Mouse (Mus musculus): ENCODE results near the gene Nprl3.
"Not testable (repeated sequence)": the region's sequence is repeated elsewhere in the genome, so short reads cannot be mapped to it uniquely, and the experiment has no call there.

Nprl3 gene

DNA sequence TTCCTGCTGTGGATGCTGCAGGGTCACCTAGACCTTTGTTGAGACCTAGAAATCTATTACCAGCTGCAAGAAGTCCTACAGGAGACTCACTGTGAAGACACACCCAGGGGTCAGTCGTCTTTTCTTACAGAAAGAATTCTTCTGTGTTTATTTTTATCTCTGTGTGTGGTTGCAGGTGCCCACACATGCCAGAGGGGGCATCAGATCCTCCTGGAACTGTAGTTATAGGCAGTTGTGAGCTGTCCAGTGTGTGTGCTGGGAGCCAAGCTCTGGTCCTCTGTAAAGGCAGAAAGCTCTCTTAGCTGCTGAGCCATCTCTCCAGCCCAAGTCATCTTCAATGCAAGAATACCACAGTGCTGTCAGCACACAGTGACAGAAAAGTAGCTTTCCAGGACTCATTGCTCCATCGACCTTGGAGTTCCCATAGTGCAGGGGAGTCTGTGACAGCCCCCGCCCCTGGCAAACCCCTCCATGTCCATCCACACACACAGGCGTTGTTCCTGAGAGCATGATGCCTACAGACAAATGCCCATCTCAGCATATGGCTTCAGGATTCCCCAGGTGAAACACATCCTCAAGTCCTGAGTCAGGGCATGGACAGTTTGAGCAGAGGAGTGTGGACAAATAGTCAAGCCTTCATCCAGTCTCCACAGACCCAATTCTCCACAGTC, 44.1 kb downstream of the Nprl3 start:
- DNase-seq, result no peak

DNA sequence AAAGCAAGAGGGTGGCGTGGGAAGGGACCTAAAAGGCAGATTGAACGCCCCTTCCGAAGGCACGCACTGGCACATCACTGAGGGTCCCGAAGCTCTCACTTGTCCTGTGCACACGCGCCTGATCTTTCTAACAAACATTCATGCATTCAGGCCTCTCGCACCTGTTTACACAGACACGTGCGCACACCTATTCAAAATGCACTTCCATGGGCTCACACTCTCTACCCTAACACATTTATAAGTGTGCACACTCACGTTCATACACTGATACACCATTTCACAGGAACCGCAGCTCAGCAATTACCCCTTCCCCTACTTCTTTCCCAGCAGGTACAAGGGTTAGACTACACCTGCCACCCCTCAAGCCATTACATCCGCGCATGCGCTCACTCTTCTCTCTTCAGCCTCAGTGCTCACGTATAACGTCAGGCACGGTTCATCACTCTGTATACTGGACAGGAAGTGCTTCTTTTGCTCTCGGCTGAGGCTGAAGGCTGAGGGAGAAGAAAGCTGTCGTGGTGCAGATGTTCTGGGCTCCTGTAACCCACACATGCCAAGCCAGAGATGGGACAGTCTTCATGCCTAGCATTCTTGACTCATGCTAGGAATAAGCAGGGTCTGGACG, 44.8 kb downstream of the Nprl3 start:
- peak; percentile 68 to 80 for DNase-seq

DNA sequence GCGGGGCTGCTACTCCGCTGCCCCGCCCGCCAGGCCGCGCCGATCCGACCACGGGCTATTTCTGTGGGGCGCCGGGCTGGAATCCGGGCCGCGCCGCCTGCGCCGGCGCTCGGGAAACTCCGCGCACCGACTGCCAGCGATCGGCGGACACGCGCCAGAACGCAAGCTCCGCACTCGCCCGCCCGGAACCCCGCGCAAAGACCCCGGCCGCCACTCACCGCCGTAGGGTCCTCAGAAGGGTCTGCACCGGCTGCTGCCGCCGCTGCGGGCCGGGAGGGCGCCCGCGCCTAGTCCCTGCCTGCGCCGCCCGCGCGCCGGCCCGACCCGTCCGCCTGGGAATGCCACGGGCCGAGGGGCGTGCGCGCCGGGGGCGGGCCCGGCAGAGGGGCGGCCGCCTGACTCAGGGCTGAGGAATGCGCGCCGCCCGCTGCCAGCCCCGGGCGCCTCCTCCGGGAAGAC, 45.5 kb downstream of the Nprl3 start, which contains the start of gene Rhbdf1:
Rhbdf1 (minus strand) TSS at position 350 of the 459 bp plus-strand sequence.
- DNase-seq, result peak; percentile 81 to 89

DNA sequence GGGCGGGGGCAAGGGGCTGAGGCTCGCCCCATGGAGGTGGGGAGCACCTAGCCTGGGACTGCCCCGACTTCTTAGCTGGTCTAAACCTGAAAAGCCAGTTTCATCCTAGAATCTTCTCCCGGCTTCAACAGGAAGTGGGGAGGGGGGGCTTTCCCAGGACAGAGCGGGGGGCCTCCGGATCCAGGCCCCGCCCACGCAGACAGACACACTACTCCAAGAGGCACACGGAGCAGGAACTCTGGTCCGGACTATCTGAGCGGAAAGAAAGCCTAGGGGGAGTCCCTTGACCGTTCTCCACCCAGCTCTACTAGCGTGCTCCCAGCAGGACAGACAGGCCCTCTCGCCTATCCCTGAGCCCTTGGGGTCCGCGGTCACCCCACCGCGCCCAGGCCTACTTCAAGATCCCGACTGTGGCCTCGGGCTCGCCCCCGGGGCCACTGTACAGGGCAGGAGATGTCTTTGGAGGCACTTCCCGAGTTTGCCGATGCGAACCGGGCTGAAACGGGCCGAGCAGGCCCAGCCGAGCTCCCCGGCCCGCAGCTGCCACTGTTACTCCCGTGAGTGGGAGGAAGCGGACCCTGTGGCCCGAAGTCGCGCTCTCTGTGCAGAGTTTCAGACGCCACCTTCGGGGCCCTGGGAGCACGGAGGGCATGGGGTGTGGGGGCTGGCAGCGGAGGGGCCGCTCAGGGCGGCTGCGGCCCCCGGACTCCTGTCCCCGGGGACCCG, 46.1 kb downstream of the Nprl3 start:
- DNase-seq, result peak; percentile 82 to 91

DNA sequence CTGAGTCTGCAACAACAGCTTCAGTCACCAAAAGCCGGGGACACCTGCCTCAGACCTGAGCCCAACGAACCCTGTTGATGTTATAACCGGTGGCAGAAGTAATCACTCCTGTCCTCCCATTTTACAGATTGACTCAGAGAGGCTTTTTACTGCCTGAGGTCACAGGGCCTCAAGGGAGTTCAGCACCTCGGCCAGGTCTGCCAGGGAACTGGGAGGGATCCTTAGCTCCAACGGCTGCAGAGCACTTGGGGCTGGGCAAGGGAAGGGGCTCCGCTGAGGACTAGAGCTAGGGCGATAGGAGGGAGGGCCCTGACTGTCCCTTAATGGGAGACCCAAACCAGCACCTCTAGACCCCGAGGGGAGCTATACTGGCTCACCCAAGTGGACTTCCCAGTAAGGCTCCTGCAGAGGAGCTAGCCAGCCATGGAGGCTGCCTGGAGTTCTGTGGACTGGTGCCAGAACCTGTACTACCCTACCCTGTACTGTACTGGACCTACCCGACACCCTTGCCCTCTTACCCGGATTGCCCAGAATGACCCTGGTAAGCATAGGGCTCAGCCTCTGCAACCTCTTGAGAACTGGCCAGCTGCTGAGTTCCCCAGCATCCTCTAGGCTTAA, 46.8 kb downstream of the Nprl3 start:
- DNase-seq, result no peak

DNA sequence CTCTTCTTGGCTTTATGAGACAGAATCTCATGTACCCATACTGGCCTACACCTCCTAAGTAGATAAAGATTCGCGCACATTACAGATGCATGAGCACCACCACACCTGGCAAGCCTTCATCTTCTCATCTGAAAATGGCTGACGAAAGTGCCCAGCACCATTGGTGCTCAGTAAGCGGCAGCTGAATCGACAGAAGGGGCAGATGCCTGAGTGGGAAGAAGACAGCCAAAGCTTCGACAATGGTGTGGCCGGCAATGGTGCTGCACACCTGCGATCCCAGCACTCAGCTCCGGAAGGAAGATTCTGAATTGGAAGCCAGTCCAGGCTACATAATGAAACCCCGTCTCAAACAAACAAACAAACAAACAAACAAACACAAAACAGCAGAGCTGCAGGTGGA, 48.2 kb downstream of the Nprl3 start:
- no peak for DNase-seq

DNA sequence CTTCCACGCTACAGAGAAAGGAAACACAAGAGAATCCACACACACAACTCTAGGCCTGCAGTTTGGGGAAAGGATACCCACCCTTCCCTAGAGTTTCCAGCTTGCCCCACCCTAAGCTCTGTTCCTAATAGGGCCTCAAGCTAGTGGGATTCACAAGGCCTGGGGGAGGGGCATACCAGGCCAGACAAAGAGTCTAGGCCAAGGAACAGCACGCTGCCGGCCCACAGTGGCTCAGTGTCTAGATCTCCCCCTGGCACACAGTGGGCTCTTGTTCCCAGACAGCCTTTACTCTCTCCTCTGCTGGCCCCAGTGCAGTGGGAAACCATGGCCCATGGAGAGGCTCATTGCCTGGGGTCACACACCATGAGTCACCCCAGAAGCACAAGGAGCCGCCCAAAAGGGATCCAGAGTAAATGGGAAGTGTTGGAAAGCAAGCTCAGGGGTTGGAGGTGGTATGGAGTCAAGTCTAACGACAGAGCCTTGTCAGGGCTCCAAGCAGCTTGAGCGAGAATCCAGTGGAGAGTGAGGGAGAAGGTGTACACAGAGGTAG, 48.9 kb downstream of the Nprl3 start:
- no peak for DNase-seq

DNA sequence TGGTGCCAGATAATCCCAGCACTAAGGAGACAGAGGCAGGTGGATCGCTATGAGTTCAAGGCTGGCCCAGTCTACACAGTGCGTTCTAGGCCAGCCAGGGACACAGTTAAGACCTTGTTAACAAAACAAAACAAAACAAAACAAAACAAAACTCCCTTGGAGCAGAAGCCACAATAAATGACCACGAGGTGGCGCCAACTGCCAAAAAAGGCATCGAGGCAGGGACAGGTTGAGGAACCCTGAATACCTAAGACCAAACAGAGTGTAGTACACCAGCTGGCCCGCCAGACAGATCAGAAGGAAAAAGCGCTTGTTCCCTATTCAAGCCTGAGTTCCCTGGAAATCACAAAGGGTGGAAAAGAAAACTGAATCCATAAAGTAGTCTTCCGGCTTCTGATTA, 50.7 kb downstream of the Nprl3 start:
- peak; percentile 86 to 88 for DNase-seq

DNA sequence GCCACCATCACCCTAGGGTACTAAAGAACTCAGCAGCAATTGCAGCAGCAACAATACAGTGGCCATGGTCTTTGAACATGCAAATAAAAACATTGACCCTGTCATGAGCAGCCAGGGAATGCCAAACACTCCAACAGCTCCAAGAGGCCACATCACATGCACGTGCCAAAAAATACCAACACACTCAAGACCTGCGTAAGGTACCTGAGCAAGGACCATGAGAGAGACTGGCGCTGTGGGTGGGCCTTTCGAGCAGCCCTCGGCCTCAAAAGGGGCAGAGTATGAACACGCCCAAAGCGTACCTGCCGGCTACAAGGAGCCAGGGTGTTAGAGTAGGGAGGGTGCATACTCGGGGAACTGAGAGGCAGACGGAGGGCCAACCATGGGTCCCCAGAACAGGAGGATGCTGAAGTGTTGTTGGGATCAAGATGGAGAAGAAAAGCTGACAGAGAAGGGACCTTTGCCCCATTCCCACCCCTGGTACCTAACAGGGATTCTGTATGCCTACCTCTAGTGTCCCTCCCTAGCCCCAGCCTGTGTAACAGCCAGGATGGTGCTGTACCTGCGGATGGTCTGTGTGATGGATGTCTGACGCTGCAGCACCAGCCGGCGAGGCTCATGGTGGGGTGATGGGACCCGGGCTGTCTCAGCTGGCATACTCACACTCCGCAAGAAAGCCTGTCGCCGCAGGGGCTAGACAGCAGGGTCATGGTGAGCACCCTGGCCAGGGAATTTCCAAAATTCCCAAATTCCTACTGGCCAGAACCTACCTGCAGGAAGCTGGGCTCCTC, 51.9 kb downstream of the Nprl3 start:
- no peak for DNase-seq

DNA sequence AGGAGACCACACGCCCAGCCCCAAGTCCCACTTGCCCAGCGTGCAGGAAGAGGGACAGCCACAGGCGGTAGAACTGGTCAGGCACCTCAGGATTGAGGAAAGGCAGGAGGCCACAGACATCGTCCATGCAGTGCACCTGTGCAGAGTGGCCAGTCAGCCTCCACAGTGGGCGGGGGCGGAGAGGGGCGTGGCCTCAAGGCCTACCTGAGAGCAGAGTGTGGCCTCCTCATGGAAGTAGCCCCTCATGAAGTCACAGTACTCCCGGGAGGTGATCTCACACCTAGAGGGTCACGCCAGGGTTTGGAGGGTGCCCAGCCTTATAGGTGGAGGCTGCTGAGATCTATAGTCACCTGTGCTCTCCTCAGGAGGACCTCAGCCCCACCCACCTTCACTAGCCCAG, 56.9 kb downstream of the Nprl3 start:
- no peak for DNase-seq

DNA sequence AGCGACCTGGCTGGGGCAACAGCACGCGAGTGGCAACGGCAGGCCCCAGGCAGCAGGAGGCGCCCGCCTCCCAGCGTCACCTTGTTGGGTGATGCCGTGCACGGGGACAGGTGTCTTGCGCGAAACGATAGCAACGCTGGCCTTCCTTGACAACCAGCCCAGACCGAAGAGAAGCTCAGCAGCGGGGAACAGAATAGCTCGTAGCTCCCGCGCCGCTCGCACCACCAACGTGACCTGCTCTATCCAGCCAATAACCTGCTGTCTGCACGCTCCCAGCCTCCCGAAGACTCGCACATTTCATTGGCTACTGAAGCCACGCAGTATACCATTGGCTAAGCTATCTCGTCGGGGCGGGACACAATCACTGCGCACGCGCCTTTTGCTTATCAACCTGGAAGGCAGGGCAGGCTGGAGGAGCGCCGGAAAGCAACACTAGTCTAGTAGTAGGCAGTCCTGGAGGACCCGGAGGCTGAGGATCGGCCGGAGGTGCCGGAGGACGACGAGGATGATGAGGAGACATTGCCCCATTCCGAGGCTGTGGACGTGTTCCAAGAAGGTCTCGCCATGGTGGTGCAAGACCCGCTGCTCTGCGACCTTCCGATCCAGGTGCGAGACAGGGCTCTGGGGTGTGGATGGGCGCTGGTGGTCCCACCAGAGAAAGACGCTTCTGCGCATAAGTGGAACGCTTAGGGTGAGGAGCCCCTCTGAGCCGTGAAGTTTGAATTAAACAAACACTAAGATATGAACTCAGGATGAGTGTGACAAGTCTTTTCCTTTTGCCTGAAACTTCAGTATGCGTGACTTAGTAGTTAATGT, 62.2 kb downstream of the Nprl3 start, which contains the start of gene Snrnp25:
Snrnp25 (plus strand) TSS at position 358 of the 816 bp plus-strand sequence.
- DNase-seq, result peak; percentile 96 to 97

DNA sequence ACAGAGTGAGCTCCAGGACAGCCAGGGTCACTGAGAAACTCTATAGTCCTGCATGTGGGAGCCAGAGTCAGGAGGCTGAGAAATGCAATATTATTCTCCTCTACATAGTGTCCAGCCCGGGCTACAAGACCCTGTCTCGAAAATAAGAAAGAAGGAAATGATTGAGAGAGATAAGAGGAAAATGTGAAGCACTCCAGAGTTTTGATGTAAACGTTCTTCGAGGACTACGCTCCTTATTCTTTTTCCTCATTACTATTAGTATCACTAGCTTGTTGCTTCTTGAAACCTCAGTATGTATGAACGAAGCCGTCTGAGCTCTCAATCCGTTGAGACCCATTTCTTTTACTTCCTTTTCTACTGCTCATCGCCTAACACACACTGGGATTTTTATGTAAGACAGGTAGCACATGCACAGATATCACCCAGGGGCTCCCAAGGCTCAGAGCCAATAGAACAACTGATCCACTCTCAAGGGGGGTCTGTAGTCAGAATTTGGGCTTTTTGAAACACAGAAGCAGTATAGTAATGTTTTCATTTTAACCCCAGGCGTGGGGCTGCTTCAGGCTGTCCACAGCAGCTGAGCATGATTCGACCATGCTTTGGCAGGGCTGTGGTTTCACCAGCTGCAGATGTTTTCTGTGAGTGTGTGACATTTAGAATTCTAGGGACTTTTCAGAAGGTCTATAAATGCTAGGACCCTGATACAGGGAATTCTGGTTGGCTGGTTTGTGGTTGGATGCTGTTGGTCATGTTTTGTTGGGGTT, 65.4 kb downstream of the Nprl3 start:
- no peak for DNase-seq

DNA sequence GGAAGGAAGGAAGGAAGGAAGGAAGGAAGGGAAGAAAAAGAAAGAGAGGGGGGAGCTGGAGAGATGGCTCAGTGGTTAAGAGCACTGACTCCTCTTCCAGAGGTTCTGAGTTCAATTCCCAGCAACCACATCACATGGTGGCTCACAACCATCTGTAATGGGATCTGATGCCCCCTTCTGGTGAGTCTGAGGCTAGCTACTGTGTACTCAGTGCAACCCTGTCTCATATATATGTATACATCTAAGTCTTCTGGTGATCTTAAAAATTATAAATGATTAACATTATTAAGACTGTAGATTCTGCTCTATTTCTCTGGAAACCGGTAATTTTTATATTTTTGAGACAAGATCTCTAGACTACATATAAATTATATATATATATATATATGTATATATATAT, 66.5 kb downstream of the Nprl3 start:
- DNase-seq, result not testable (repeated sequence)

DNA sequence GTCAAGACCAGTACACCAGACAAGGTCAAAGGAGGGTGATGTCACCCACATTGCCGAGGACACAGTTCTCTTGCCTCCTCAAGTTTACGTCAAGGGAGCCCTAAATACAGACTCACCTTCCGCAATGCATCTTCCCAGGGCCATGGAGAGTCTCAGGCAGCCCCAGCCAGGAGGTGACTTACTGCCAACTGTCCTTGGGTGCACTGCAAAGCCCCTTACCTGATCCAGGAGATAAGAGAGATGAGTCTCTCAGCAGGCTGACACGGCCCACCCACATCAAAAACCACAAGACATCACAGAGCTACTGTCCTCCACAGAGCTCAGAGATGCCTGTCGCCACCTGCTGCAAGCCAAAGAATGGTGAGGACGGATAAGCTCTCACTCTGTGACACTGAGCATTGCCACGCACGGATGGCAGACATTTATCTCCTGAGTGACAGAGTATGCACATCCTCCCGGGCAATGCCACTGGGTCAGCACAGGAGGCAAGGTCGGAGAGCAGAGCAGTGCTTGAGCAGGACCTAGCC, 67.4 kb downstream of the Nprl3 start, which contains the start of gene Il9r:
Il9r (minus strand) TSS at position 205 of the 527 bp plus-strand sequence.
- no peak for DNase-seq

DNA sequence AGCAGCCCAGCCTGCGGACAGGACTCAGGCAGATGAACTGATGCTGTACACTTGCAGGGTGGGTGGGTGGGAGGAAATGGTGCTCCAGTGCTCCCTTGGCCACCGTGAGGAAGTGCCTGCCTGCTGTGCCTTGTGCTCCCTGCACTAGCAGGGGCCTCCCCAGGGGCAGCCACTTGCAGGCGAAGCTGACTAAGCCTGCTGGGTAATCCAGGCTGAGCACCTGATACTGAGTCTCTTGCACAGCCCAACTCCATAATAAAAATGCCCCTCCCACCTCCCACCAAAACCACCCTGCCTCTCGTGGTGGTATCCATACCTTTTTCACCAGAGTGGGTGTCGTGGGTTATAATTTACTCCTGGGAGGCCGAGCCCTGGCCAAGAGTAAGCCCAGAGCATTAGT, 68.3 kb downstream of the Nprl3 start:
- no peak for DNase-seq

DNA sequence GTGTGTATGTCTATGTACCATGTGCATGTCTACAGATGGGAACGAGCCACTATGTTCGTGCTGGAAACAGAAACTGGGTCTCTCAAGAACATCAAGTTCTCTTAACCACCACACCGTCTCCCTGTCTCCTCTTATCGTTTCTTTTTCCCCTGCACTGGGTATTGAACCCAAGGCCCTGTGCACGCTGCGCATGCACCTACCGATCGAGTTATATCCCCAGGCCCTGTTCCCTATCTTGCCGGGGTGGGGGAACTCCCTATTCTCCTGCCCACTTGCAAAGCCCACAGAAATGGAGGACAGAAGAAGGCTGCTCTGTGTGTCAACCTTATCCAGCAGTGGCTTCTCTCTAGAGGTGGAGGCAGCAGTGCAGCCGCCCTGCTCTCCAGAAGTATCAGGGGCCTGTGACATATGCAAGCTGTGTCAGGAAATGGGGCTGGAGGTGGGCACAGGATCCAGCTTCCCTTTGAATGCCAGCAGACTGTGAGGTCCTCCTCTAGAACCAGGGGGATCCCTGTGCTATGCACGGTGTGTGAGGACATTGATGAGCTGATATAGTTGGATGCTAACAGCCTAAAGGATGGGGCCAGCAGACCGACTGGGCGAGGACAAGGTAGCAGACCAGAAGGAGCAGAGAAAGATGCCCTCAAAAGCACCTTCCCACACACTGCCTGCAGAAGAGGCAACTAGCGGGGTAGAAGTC, 69.1 kb downstream of the Nprl3 start:
- DNase-seq, result no peak

DNA sequence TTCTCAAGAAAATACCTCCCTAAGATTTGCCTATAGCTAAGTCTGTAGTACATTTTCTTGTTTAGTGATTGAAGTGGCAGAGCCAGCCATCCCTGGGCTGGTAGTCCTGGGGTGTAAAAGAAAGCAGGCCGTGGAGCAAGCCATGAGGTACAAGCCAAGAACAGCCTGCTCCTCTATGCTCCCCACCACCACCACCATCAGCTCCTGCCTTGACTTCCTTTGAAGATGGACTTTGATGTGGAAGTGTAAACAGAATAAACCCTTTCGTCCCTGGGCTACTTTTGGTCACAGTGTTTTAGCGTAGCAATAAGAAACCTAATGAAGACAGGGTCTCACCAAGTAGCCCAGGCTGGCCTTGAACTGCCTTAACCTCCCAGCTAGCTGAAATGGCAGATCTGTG, 69.7 kb downstream of the Nprl3 start:
- DNase-seq, result no peak

DNA sequence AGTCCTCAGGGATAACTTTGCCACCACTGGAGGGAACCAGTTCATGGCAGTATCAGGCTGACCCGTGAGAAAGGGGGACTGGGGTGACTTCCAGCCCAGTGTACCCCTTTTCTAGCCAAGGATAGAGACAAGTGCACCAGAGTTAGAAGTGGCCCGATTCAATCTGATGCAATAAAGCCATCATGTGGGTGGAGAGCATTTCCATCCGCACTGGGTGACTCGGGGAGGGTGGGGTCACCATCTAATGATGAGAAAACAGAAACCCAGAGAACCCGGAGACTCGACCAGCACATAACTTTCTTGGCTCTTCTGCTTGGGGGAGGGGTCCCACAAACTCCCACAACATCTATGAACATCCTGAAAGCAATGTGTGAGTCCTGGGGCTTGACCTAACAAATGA, 70.8 kb downstream of the Nprl3 start:
- no peak for DNase-seq

DNA sequence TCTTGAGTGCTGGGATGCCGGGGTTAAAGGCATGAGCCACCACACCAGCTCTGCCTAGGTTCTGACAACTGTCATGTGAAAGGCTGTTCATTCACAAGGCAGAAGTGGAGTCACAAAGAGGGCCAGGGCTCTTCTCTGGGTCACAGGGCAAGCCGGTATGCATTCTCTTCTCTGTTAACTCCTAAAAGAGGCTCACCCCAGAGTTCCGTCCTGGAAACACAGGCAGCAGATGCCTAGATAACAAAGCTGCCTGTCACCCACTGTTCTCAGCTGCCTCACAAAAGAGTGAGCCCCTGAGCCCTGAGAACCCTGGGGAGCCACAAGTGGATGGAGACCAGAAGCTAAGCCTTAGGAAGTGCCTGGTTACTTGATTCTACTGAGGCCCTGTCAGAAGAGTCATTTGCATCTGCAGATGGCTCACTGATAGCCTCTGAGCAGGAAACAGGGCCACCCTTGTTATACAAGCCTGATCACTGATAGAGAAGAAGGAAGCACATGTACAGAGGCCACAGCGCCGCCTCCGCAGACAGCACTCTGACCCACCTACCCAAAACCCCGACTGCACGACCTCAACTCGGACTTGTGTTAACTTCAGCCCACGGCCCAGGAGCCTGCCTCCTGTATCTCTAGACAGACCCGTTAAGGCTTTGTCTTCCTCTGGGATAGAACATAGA, 71.5 kb downstream of the Nprl3 start:
- DNase-seq, result no peak

All from kidney, postnatal 4 days (tissue).